16 mouse cellular contexts compared by ENCODE assay signal in genomic region chr1:135590776-135591175, GRCm38 (mm10). TPM values are rescaled to one million over a fixed set of nuclear protein-coding genes. Genes with fewer than 3 reads are reported as not detected.
DNase-seq lines count a peak whose midpoint lies in the region; ATAC-seq and TF ChIP-seq lines count a peak whose summit lies in the region.
"Had no signal": no experiment of that assay in that cellular context is flagged by ENCODE, and none has a peak within 500 bp of the region (broad histone marks: within the 10 kb centered on the region; RNA-seq: fewer than 3 reads in every experiment).

No protein-coding gene starts in this region.

- H3K27me3 ChIP-seq in heart, adult 2 months (ENCODE audit: control insufficient read depth, insufficient read depth, low read length) = no peaks in the 10 kb centered on the region
- no peaks in the 10 kb centered on the region for H3K27me3 ChIP-seq in heart, embryonic 10.5 days (ENCODE audit: insufficient read depth, poor library complexity, severe bottlenecking)
- H3K27me3 ChIP-seq in forebrain, postnatal 0 days (ENCODE audit: insufficient read depth, low read length) = no peaks in the 10 kb centered on the region
- H3K27me3 ChIP-seq: embryonic facial prominence, embryonic 15.5 days had no signal

- intact Hi-C loops in heart, adult 2 months (cut with DNase I) = no loop called here
- intact Hi-C loops in gastrocnemius, postnatal 36 days (cut with DNase I) = no loop called here
- intact Hi-C loops in left cerebral cortex, postnatal 10 days (cut with DNase I) = no loop called here

- TF ChIP-seq CTCF in heart, adult 2 months (IDR thresholded peaks at IDR 0.05) = no peak
- no peak for TF ChIP-seq CTCF in forebrain, postnatal 0 days (IDR thresholded peaks at IDR 0.05; ENCODE audit: low read depth)

- H3K9ac ChIP-seq in heart, adult 2 months (ENCODE audit: low read depth, low read length) = no peak overlapping the region
- no peak overlapping the region for H3K9ac ChIP-seq in forebrain, postnatal 0 days
- H3K9ac ChIP-seq: embryonic facial prominence, embryonic 15.5 days; liver, postnatal 0 days had no signal

- TF ChIP-seq EP300 in heart, adult 2 months (IDR thresholded peaks at IDR 0.05; ENCODE audit: insufficient read depth, low read depth, low read length) = peak; percentile 70; the same call in 1 of the 2 replicates

- ATAC-seq in forebrain, postnatal 0 days = no peak
- ATAC-seq: forebrain, embryonic 16.5 days; inflammation-experienced regulatory T-cells, adult 6 months; liver, postnatal 0 days had no signal

- peaks cover 3% of the 10 kb centered on the region for H3K4me1 ChIP-seq in heart, adult 2 months (ENCODE audit: control insufficient read depth, insufficient read depth, low read length)
- peaks cover 38% of the 10 kb centered on the region for H3K4me1 ChIP-seq in heart, embryonic 10.5 days
- no peaks in the 10 kb centered on the region for H3K4me1 ChIP-seq in forebrain, postnatal 0 days (ENCODE audit: insufficient read depth)

- no peaks in the 10 kb centered on the region for H3K9me3 ChIP-seq in heart, embryonic 10.5 days
- H3K9me3 ChIP-seq in forebrain, postnatal 0 days (ENCODE audit: low read length) = no peaks in the 10 kb centered on the region
- H3K9me3 ChIP-seq: embryonic facial prominence, embryonic 15.5 days had no signal

- no peaks in the 10 kb centered on the region for H3K79me2 ChIP-seq in heart, adult 2 months (replicated peaks; ENCODE audit: control insufficient read depth, insufficient read depth, low read length)

- H3K4me2 ChIP-seq in forebrain, postnatal 0 days (ENCODE audit: low read depth) = no peak overlapping the region
- H3K4me2 ChIP-seq: embryonic facial prominence, embryonic 15.5 days had no signal

- H3K4me3 ChIP-seq in heart, adult 2 months = no peak overlapping the region
- H3K4me3 ChIP-seq in heart, embryonic 10.5 days = no peak overlapping the region
- H3K4me3 ChIP-seq in forebrain, postnatal 0 days (ENCODE audit: low read depth, low read length) = no peak overlapping the region
- H3K4me3 ChIP-seq: embryonic facial prominence, embryonic 15.5 days had no signal

- 81% methylated on average over 9 of the region's 9 CpGs for WGBS in heart, adult 2 months
- 81% methylated on average over 9 of the region's 9 CpGs for WGBS in heart, embryonic 10.5 days
- WGBS in forebrain, postnatal 0 days = 88% methylated on average over 9 of the region's 9 CpGs

- no peak overlapping the region for H3K27ac ChIP-seq in heart, adult 2 months
- no peak overlapping the region for H3K27ac ChIP-seq in heart, embryonic 10.5 days
- no peak overlapping the region for H3K27ac ChIP-seq in forebrain, postnatal 0 days (ENCODE audit: low read depth, low read length)
- H3K27ac ChIP-seq: embryonic facial prominence, embryonic 15.5 days had no signal

- TF ChIP-seq POLR2A in heart, adult 2 months (IDR thresholded peaks at IDR 0.05; ENCODE audit: insufficient read depth, low read depth, low read length) = no peak

- DNase-seq in heart, adult 2 months = peak; percentile 79 to 82
- DNase-seq in heart, embryonic 10.5 days (ENCODE audit: low spot score) = no peak
- DNase-seq in 3T3-L1 (ENCODE audit: low read depth, low spot score) = peak; percentile 31
- peak; percentile 41 to 48 for DNase-seq in gastrocnemius, postnatal 36 days
- peak; percentile 67 for DNase-seq in lung, postnatal 10 days
- DNase-seq in embryo, embryonic 10.5 days (ENCODE audit: low spot score) = no peak
- no peak for DNase-seq in forebrain, postnatal 0 days
- DNase-seq in left cerebral cortex, postnatal 10 days (ENCODE audit: extremely low spot score in 1 of 2, low spot score in 2 of 2) = no peak
- DNase-seq: B cell, adult 2 months; cerebellum, postnatal 14 days; layer of hippocampus, adult 9-11 months; liver, postnatal 0 days; right cerebral cortex, postnatal 4 days had no signal

- H3K36me3 ChIP-seq in heart, adult 2 months (ENCODE audit: control insufficient read depth, insufficient read depth, low read length) = no peaks in the 10 kb centered on the region
- H3K36me3 ChIP-seq in heart, embryonic 10.5 days = no peaks in the 10 kb centered on the region
- no peaks in the 10 kb centered on the region for H3K36me3 ChIP-seq in forebrain, postnatal 0 days (ENCODE audit: insufficient read depth)
- H3K36me3 ChIP-seq: embryonic facial prominence, embryonic 15.5 days had no signal

RNA-seq across cellular contexts. Expression of gene Nav1, which starts 16.3 kb away (rescaled TPM):
- 10 to 100 TPM; 19.1 to 20.7 TPM for total RNA-seq in heart, adult 2 months (2021)
- 15.2 and 16.8 TPM in 2 replicates for polyA plus RNA-seq in heart, adult 2 months (2012; rRNA removed)
- 26.5 and 33.0 TPM in 2 replicates for polyA plus RNA-seq in heart, embryonic 10.5 days (2016; fragmentation: Nextera tagmentation; extraction: Ambion mirVana)
- 1 to 10 TPM; 8.7 to 9.7 TPM for total RNA-seq in gastrocnemius, postnatal 36 days (2021)
- 67.9 and 85.8 TPM in 2 replicates for total RNA-seq in forebrain, postnatal 0 days (2014; rRNA removed)
- polyA plus RNA-seq in forebrain, postnatal 0 days (2015; fragmentation: Nextera tagmentation; extraction: Ambion mirVana) = 19.7 and 35.5 TPM in 2 replicates
- total RNA-seq in left cerebral cortex, postnatal 10 days (2021) = 100 to 1,000 TPM; 227 to 238 TPM

Comparison
In these comparisons a context has a peak if more than half of its experiments do, and no peak if none do; other contexts are left out.
1. DNase-seq: peak in heart, adult 2 months (2 of 2), 3T3-L1 (single experiment), gastrocnemius, postnatal 36 days (2 of 2) and lung, postnatal 10 days (single experiment); none in heart, embryonic 10.5 days (single experiment), embryo, embryonic 10.5 days (single experiment), forebrain, postnatal 0 days (single experiment) and left cerebral cortex, postnatal 10 days (0 of 2).